Mouse (Mus musculus): ENCODE measurements around the gene Pak7.

Pak7 gene

GRCm38 (mm10) chr2:136175030-136175429, 212.7 kb downstream of the Pak7 start:
- DNase-seq (ENCODE audit: low read depth, low spot score), result no peak

- no peak for DNase-seq (ENCODE audit: low read depth, low spot score)
Measured at GRCm38 (mm10) chr2:136150752-136151151, 237.0 kb downstream of the Pak7 start.

- no peak for DNase-seq (ENCODE audit: low read depth, low spot score)
Measured at GRCm38 (mm10) chr2:136149530-136149929, 238.2 kb downstream of the Pak7 start.

GRCm38 (mm10) chr2:136148999-136149398, 238.8 kb downstream of the Pak7 start:
- DNase-seq (ENCODE audit: low read depth, low spot score), result peak; percentile 64

- DNase-seq (ENCODE audit: low read depth, low spot score), result no peak
Measured at GRCm38 (mm10) chr2:136140807-136141206, 247.0 kb downstream of the Pak7 start.

- DNase-seq (ENCODE audit: low read depth, low spot score), result peak; percentile 7
Measured at GRCm38 (mm10) chr2:136139159-136140069, 248.4 kb downstream of the Pak7 start.

GRCm38 (mm10) chr2:136138451-136138850, 249.3 kb downstream of the Pak7 start:
- no peak for DNase-seq (ENCODE audit: low read depth, low spot score)

GRCm38 (mm10) chr2:136121867-136122266, 265.9 kb downstream of the Pak7 start:
- no peak for DNase-seq (ENCODE audit: low read depth, low spot score)

- DNase-seq (ENCODE audit: low read depth, low spot score), result no peak
Measured at GRCm38 (mm10) chr2:136118006-136118405, 269.8 kb downstream of the Pak7 start.

GRCm38 (mm10) chr2:136113374-136113773, 274.4 kb downstream of the Pak7 start:
- no peak for DNase-seq (ENCODE audit: low read depth, low spot score)

GRCm38 (mm10) chr2:136109038-136109363, 278.8 kb downstream of the Pak7 start:
- DNase-seq (ENCODE audit: low read depth, low spot score), result no peak

GRCm38 (mm10) chr2:136108124-136109037, 279.4 kb downstream of the Pak7 start:
- no peak for DNase-seq (ENCODE audit: low read depth, low spot score)

GRCm38 (mm10) chr2:136107597-136107996, 280.2 kb downstream of the Pak7 start:
- no peak for DNase-seq (ENCODE audit: low read depth, low spot score)

GRCm38 (mm10) chr2:136097143-136097542, 290.6 kb downstream of the Pak7 start:
- DNase-seq (ENCODE audit: low read depth, low spot score), result no peak

- DNase-seq (ENCODE audit: low read depth, low spot score), result no peak
Measured at GRCm38 (mm10) chr2:136095978-136096377, 291.8 kb downstream of the Pak7 start.

- DNase-seq (ENCODE audit: low read depth, low spot score), result no peak
Measured at GRCm38 (mm10) chr2:136064356-136064755, 323.4 kb downstream of the Pak7 start.

GRCm38 (mm10) chr2:136059029-136059669, 328.6 kb downstream of the Pak7 start:
- no peak for DNase-seq (ENCODE audit: low read depth, low spot score)

- DNase-seq (ENCODE audit: low read depth, low spot score), result no peak
Measured at GRCm38 (mm10) chr2:136058398-136058797, 329.4 kb downstream of the Pak7 start.

- no peak for DNase-seq (ENCODE audit: low read depth, low spot score)
Measured at GRCm38 (mm10) chr2:136057861-136058331, 329.9 kb downstream of the Pak7 start.

GRCm38 (mm10) chr2:136051688-136052289, 336.0 kb downstream of the Pak7 start, which contains the start of gene Lamp5:
Gene Lamp5, plus strand, starts transcription at chr2:136052239.
- no peak for DNase-seq (ENCODE audit: low read depth, low spot score)

Measured in CD4-positive, CD25-positive, alpha-beta regulatory T cell, adult 2 months (primary cell).